Mouse (Mus musculus) cortical plate, adult 2 months (tissue): ENCODE data around the gene Syf2.

Experiments
- CTCF ChIP-seq: fragments of 200-500 bp; IDR thresholded peaks from 2 replicates; pipeline ENCODE4 v1.5.1; 2011; ENCODE audit warnings: mild to moderate bottlenecking, control low read depth, low read length; ENCODE audit not compliant: insufficient read depth; ENCODE audit errors: extremely low read depth
- POLR2A ChIP-seq: fragments of 200-500 bp; IDR thresholded peaks from 2 replicates; pipeline ENCODE4 v1.6.1; 2011; ENCODE audit warnings: mild to moderate bottlenecking, low read length, control low read depth; ENCODE audit not compliant: insufficient read depth; ENCODE audit errors: extremely low read depth

- TF ChIP-seq CTCF, result no peak
- no peak for TF ChIP-seq POLR2A
These were observed 16.4 kb upstream of the Syf2 start for GRCm38 (mm10) chr4:134914122-134914863.
